Mouse (Mus musculus) right cerebral cortex, postnatal 10 days (tissue): ENCODE measurements at regions not wholly inside any gene's neighbourhood (a gene's known extent, or its start where the extent isn't known, plus 50 kb on each side); places are given as distances from the start of the nearest gene placed in this dataset.
"Not testable (repeated sequence)": the region's sequence is repeated elsewhere in the genome, so short reads cannot be mapped to it uniquely, and the experiment has no call there.

Source experiments
- DNase-seq, 2 experiments: peaks; one replicate each; pipeline ENCODE4 v3.0.0; 2021; ENCODE audit warnings: low spot score in 2 of 2

GRCm38 (mm10) chr16:15157852-15158251 lies 159.4 kb upstream of the Gm21897 start:
- DNase-seq = no peak

DNA sequence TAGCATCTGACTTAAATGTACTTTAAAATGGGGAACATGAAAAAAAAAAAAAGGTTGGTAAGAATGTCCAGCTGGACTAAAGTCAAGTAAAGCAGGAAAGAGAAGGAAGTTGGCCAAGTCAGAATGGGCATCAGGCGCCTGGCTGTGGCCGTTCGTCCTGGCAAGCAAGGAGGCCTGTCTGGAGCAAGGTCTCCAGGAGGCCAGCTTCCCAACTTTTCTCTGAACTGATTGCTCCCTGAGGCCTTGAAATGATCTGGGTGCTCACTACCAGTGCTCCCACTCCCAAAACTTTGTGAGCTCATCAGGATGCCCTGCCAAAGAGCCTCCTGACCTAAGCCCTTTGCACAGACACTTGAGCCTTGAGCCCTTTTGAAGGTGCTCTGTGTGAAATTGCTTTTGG lies 141.7 kb upstream of the Gm21897 start:
- no peak for DNase-seq

DNA sequence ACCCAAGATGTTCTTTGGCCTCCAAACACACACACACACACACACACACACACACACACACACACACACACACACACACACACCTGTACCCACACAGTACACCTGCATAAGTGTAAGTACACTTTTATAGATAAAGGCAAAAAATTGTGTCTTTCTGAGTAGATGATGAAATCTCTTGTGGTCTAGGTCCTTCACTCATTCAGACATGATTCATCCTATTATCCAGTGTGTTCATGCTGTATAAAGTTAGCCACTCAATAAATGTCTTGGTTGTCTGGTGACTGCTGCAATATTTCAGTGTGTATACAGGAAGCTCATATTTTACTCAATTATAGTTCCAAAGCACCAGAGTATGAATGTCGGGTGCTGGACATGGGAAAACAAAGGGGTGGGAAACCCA lies 131.5 kb upstream of the Gm21897 start:
- no peak for DNase-seq

- peak; percentile 32 to 42 for DNase-seq
These were observed 122.1 kb upstream of the Gm21897 start for GRCm38 (mm10) chr16:15194926-15195711.

GRCm38 (mm10) chr16:15195931-15196330 lies 121.3 kb upstream of the Gm21897 start:
- not testable (repeated sequence) for DNase-seq

- DNase-seq = no peak
These were observed 120.4 kb upstream of the Gm21897 start for GRCm38 (mm10) chr16:15196855-15197254.

- DNase-seq = no peak
These were observed 101.3 kb upstream of the Gm21897 start for GRCm38 (mm10) chr16:15215921-15216320.

DNA sequence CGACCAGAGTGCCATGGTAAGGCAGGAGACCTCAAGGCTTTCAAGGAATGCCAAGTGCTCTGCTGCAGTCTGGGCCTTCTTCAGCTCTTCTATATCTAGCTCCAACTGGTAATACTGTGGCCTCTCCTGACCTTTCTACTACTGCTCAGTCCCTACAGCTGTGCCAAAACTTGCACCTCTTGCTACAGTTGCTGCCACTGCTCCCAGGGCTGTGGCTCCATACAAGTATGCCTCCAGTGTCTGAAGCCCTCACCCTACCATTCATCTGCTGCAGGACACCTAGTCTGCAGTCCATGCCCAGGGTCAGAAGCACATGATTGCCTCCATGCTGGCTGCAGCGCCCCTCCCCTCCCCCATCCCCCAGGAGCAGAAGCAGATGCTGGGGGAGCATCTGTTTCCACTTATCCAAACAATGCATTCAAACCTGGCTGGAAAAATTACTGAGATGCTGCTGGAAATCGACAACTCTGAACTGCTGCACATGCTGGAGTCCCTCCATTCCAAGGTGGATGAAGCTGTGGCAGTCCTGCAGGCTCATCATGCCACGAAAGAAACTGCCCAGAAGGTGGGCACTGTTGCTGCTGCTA lies 96.2 kb upstream of the Gm21897 start:
- no peak for DNase-seq

DNA sequence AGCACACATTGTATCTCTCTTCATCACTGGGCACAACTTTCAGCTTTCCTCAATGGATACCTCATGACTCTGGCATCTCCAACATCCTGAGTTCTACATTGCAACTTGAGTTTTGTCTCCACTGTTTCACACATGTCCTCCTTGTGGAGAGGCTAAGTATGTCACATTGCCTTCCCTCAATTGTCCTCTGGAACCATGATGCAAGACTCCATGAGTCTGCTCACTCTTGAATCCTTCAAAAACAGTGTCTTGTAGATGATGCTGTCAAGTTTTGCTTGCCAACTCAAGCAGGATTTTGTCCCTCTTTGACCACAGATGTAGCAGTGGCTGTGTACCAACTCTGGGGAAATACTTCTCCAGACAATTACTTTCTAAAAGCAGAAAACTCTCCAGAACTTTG lies 79.4 kb upstream of the Gm21897 start:
- no peak for DNase-seq

DNA sequence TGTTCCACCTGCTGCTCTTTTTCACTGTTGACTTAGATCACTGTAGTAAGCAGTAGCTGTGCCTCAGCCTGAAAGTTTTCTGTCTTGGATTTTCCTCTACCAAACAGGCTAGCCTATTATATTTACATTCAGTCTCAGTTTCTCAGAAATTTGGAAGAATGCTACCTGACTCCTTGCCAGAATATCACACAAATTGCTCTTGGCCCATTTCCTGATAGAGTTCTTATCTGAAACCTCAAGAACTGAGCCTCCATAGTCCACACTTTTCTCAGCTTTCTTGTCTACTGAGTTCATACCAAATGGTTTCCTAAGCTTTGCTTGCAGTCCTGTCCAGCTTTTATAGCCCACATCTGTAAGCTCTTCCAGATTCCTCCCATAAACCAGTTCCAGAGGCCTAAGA lies 78.8 kb upstream of the Gm21897 start:
- DNase-seq = no peak

DNA sequence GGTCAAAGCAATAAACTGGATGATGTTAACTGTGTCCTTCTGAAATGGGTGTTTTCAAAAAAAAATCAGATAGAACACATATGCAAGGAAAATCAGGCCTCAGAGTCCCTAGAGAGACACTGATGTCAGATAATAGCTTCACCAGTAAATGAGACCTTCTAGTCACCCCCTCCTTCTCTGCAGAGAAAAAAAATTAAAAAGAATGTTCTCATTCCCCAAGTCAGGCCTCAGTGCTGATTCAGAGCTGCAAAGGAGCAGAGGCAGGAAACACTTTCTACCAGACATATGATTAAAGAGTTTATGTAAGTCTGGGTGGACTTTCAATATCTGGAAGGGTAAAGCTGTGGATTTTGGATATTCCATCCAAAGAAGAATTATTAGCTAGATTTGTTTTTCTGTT lies 67.1 kb upstream of the Gm21897 start:
- DNase-seq = no peak

- no peak for DNase-seq
These were observed 65.6 kb upstream of the Gm21897 start for GRCm38 (mm10) chr16:15251686-15252085.

GRCm38 (mm10) chr16:15252666-15253347 lies 64.5 kb upstream of the Gm21897 start:
- peak; percentile 21 to 24 for DNase-seq

- no peak for DNase-seq
These were observed 63.9 kb upstream of the Gm21897 start for GRCm38 (mm10) chr16:15253348-15253693.

- no peak for DNase-seq
These were observed 62.6 kb upstream of the Gm21897 start for GRCm38 (mm10) chr16:15254669-15255068.

- no peak for DNase-seq
These were observed 57.8 kb upstream of the Gm21897 start for GRCm38 (mm10) chr16:15259474-15259873.

- no peak for DNase-seq
These were observed 57.2 kb upstream of the Gm21897 start for GRCm38 (mm10) chr16:15260069-15260468.
